Mouse (Mus musculus): Measurements from ENCODE around the gene Slc22a23. TPM values are rescaled to one million over a fixed set of nuclear protein-coding genes. Genes with fewer than 3 reads are reported as not detected.

Slc22a23 gene
- total RNA-seq, 2 experiments from 2014 or later: 48.5 to 54.7 TPM

DNA sequence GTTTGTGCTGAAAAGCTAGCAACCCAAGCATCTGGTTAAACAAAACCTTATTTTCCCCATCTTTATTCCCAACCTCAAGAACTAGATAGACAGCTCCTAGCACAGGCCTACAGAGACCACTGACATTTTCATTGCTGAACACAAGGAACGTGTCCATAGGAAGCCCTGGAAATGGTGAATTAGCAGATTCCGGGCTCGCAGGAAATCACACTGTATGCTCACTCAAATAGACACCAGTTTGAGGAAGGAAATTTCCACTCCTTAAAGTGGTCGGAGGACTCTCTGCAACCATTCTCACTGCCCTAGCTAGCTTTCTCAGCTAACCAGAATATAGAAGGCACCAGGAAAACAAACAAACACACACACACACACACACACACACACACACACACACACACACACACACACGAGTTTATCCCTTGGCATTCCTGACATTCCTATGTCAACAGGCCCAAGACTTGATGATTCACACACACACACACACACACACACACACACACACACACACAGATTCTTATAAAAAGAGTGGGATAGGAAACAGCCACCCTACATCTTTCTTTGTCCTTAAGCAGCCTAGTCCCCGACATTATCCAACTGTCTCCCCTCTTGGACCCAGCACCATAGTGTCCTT lies 41.5 kb downstream of the Slc22a23 start:
- DNase-seq (ENCODE audit: low spot score in 2 of 2): no peak

GRCm38 (mm10) chr13:34301585-34301984 lies 43.4 kb downstream of the Slc22a23 start:
- DNase-seq (ENCODE audit: low spot score in 2 of 2): no peak

DNA sequence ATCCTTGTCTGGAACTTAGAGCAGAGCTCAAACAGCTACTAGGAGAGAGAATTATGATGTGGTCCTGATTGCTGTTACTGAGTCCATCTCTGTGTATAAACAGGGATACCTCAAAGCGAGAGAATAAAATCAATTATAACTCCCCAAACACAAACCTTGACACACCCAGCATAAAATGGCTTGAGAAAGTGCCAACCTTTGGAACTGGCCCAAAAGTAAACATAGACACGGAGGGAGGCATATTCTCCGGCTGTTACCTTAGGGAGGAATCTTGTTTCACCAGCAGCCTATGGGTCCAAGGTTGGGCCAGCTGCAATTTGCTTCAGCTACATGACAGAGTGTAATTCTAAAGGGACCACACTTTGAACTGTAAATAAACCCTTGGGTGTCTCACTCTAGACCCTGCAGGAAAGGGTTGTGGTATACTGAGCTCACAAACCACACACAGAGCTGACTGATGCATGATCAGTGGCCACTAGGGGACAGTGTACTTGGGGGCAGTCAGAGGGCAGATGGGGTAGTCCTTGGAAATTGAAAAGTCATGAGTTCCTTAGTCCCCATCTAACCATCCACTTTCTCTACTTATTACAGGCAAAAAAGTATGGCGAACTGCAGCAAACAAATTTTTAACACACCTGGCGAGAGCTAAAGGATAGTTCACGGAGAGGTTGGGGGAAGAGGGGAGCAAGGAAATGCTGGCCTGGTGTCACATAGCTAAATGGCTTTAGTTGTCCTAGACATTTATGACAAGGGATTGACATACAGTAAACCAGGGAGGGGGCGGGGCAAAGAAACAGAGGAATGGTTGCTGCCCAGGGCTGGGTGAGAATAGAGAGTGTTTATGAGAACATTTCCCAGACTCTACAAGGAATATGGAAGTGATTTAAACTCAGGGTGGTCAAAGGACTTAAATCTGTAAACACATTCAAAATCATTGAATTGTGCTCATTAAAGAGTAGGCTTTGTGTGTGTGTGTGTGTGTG lies 45.3 kb downstream of the Slc22a23 start:
- no peak for DNase-seq (ENCODE audit: low spot score in 2 of 2)

DNA sequence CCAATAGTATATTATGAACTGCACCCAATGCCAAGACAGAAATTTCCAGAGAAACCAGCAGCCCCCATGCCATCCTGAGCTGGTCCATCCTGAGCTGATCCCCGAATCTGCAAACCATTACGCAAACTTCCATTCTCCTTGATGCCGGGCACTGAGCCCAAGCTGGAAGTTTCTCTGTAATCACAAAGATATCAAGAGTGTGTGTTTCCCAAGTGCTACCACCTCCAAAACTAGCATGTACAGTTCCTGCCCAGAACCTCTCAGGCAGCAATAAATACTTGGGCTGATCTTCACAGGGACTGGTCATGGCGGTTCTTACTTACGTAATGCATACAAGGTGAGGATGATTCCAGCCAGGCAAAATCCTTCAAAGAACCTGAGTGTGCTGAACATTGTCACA lies 46.3 kb downstream of the Slc22a23 start:
- DNase-seq (ENCODE audit: low spot score in 2 of 2): no peak

- DNase-seq (ENCODE audit: low spot score in 2 of 2): no peak
Measured at GRCm38 (mm10) chr13:34298061-34298460, 46.9 kb downstream of the Slc22a23 start.

GRCm38 (mm10) chr13:34295787-34296435 lies 49.1 kb downstream of the Slc22a23 start:
- peak in 1 of 2 experiments; percentile 53 for DNase-seq (ENCODE audit: low spot score in 2 of 2)

DNA sequence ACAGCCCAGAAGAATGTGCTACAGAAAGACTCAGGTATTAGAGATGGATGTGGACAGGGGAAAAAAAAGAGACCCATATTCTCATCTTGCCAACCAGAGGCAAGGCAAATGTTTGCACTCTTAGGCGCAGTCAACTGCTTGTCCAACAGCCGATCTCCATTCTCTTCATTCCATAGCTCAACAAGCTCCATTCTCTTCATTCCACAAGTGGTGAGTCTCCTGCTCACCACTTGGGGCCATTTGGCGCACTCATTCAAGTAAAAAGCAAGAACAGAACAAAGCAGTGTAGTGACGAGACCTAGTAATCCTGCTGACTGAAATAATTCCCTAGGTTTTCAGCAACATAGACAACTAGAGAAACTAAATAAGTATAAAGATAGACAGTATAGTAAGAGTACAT lies 50.8 kb downstream of the Slc22a23 start:
- no peak for DNase-seq (ENCODE audit: low spot score in 2 of 2)

DNA sequence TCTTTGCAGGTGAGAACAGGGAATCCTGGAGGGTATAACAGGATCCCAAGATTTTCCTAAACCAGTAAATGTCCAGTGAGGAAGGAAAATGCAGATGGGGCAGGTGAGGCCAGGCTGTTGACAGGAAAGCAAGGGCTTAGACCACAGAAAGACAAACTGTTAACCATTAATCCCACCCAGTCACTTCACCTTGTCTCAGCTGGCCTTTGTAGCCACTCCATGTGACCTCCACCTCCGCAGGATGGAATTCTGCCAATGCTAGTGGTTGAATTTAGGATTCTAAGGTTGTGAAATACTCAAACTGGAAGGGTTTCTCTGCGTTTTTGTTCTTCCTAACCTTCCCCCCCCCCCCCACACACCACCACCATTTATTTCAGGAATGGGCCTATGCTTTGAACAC lies 52.9 kb downstream of the Slc22a23 start:
- no peak for DNase-seq (ENCODE audit: low spot score in 2 of 2)

DNA sequence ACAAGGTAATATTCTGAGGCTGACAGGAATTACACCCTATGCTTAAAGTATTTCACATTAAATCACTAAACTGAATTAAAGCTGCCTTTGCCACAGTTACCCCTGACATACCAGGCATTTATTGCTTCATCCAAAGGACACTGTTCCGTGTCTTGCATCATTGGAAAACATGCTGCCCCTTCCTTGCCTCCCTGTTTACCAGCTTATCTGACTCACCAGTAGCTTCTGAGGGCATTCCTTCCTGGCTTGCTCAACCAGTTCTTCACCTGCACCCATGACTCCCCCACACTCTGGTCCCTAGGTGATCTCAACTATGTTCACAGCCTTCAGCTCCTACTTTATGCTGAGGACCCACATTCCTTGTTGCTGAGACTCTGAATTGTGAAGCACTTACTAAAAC lies 54.6 kb downstream of the Slc22a23 start:
- no peak for DNase-seq (ENCODE audit: low spot score in 2 of 2)

DNA sequence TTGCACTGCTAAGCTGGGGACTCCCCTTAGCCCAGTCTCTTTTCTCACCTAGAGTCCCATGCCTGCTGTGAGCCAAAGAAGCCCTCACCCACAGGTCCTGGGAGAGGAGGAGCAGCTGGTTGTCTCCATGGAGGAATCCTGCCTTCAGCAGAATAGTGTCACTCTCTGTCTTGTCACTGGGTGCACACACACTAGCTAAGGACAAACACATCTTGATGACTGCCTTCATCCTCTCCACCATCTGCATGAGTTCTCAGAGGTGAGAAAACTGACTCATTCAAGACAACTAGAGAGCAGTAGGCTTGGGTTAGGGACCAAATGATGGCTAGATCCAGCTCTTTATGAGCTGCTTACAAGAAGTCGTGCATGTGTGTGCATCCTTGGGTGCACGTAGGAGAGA lies 55.4 kb downstream of the Slc22a23 start:
- DNase-seq (ENCODE audit: low spot score in 2 of 2): peak in 1 of 2 experiments; percentile 32

- DNase-seq (ENCODE audit: low spot score in 2 of 2): no peak
Measured at GRCm38 (mm10) chr13:34288129-34288528, 56.9 kb downstream of the Slc22a23 start.

GRCm38 (mm10) chr13:34287601-34288083 lies 57.3 kb downstream of the Slc22a23 start:
- no peak for DNase-seq (ENCODE audit: low spot score in 2 of 2)

GRCm38 (mm10) chr13:34281360-34281759 lies 63.6 kb downstream of the Slc22a23 start:
- DNase-seq (ENCODE audit: low spot score in 2 of 2): no peak

- DNase-seq (ENCODE audit: low spot score in 2 of 2): no peak
Measured at GRCm38 (mm10) chr13:34278759-34279270, 66.2 kb downstream of the Slc22a23 start.

- DNase-seq (ENCODE audit: low spot score in 2 of 2): no peak
Measured at GRCm38 (mm10) chr13:34278288-34278701, 66.7 kb downstream of the Slc22a23 start.

DNA sequence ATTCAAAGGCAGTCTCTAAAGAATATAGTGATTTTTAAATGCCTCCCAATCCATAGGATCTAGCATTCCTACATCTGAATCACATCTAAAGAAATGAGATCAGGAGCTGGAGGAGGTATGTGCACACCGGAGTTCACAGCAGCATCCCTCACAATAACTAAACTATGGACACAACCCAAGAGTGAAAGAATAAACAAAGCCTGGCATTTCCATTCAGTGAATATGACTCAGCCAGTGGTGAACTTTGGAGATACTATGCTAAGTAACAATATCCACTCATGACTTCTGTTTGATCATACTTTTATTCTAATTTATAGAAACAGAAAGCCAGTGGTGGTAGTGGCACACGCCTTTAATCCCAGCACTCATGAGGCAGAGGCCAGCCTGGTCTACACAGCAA lies 67.4 kb downstream of the Slc22a23 start:
- DNase-seq (ENCODE audit: low spot score in 2 of 2): no peak

GRCm38 (mm10) chr13:34277001-34277400 lies 68.0 kb downstream of the Slc22a23 start:
- DNase-seq (ENCODE audit: low spot score in 2 of 2): no peak

DNA sequence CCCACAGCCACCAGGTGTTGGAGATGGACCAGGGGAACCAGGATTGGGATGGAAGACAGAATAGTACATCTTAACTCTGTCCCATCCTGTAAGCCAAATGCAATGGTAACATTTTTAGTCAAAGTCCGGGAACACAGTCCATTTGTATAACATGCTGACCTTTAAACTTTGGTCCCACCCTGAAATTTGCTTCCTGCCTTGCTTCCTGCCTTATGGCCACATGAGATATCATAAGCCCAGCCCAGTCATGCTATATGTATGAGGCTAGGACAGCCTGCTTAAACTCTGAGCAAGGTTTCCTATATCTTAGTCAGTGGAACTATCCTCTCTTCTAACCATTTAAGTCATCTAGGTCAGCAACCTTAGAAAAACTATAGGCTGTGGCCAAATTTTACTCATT lies 70.1 kb downstream of the Slc22a23 start:
- DNase-seq (ENCODE audit: low spot score in 2 of 2): no peak

DNA sequence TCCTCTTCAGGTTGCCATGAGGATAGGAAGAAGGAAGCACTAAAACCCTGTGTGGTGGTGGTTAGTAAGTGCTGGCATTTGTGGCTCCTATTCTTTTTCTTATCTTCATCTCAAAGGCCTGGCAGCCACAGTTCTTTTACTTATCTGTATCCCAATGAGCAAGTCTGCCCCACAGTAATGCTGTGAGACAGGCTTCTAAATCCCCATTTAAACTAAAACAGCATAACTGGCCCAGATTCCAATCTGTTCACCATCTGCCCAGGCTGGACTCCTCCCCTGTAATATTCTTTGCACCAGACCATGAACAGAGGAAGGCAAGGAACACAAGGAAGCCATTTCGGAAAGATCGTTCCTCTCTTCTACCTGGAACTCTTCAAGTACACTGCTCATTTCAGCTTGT lies 70.6 kb downstream of the Slc22a23 start:
- peak in 1 of 2 experiments; percentile 41 for DNase-seq (ENCODE audit: low spot score in 2 of 2)

DNA sequence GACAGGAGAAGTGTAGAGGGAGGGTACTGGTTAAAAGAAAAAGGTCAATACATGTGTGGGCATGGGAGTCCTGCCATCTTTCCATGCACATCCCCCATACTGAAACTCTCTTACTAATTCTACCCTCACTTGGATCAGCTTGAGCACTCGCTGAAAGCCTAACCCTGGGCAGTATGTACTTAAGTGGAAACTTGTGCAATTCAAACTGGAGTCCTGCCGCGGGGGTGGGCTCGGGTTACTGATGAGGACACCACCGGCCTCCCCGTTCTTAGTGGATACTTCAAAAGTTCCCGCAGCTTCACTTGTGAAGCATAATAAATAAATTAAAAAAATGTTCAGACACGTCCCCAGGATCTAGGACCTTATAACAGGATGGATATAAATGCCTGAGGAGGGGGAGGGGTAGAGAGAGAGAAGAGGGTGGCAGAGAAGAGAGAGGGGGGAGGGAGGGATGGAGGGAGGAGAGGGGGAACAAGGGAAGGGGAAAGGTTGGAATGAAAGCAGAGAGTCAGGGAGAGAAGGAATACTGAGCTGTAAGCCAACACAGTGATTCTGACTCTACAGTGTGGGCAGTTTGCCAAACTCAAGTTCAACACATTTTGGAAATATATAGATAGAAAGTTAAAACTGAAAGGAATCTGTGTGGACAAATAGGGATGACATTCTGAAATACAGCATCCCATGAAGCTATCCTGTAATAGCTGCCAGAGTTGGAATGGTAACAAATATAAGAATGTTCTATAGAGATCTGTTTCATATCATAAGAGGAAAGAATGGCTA lies 72.5 kb downstream of the Slc22a23 start:
- no peak for DNase-seq (ENCODE audit: low spot score in 2 of 2)

GRCm38 (mm10) chr13:34271665-34272064 lies 73.3 kb downstream of the Slc22a23 start:
- no peak for DNase-seq (ENCODE audit: low spot score in 2 of 2)

Measured in left cerebral cortex, adult 18-20 months (tissue).